Mouse (Mus musculus) spleen, adult 12 weeks (tissue): ENCODE results near the gene Lpp.

Experiments used
- DNase-seq: peaks from one replicate; pipeline ENCODE4 v3.0.0; 2022; ENCODE audit warnings: low spot score

Gene Lpp

GRCm38 (mm10) chr16:24501628-24502294 lies 108.5 kb downstream of the Lpp start:
- no peak for DNase-seq

GRCm38 (mm10) chr16:24502295-24502823 lies 109.1 kb downstream of the Lpp start:
- DNase-seq = no peak

DNA sequence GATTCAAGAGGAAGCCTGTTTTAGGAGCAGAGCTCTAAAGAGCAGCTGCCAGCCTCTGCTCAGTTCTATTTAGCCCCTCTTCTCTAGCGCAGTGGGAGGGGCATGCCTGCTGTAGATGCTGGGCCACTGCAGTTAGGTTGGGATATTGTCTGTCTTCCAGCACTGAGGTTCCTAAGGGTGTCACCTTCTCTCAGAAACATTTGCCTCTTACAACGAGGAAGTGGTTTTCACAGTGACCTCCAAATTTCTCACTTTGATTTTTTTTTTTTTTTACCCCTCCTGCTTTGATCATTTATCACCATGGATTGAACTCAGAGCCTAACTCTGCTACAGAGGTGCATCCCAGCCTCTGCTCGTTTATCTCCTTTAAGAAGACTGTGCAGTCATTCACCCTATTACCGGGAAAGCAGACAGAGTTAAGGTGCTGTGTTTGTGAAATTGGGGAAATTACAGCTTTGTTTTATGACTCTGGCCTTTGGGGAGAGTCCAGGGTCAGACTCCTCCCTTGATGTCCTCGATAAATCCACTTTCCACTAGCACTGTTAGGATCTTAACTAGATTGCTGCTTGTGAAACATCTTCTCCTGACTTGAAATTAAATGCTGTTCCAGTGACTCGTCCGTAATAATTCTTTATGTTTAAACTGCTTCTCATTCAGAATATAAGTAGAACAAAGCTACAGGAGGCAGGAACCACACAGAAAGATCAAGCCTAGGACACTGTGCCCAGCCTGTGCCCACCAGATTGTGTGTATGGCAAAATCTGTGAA lies 111.7 kb downstream of the Lpp start:
- DNase-seq = no peak

DNA sequence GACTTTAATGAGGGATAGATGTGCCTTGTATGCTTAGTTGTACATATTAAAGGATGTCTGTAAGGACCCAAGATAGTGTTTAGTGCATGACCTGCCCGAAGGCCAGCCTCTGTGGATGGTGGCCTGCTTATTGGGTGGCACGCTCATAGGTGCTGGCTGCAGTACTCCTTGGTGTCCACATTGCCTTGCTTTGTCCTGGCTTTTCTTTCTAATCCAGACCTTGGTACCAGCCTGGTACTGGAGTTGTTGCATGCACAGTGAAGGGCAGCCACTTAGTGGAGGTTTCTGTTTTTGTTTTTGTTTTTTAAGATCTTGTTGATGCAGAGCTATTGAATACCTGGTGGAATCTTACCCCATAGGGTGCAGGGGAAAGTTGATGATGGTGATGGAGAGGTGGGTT lies 112.9 kb downstream of the Lpp start:
- DNase-seq = no peak

GRCm38 (mm10) chr16:24506740-24507139 lies 113.4 kb downstream of the Lpp start:
- DNase-seq = no peak

- DNase-seq = no peak
Measured at GRCm38 (mm10) chr16:24507927-24508540, 114.7 kb downstream of the Lpp start.

DNA sequence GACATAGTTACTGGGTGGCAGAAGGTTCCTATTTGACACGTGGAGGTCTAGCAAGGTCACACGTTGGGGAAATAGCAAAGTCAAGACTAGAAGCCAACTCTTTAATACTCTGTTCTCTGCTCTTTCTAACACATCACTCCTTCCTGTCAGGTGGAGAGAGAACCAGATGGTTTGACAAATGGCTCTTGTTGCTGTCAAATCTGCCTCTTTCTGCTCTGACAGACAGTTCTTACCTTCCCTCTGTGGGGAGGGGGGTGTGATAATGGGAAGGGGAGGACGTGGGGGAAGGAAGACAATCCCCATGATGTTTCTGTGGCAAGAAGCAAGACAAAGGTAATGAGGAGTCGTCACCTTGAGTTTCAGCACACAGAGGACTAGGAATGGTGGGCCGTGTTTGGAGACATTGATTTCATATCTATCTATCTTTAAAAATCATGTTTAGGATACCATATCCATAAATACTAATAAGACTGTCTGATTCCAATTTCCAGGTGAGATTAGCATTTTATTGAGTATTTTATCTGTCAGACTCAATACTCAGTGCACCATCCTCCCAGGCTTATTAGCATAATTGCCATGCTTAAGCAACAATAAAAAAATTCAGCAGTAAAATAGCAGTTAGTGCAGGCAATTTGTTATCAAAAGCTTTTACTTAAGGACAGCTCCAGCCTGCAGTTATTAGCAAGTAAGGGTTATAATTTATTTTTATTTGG lies 115.9 kb downstream of the Lpp start:
- no peak for DNase-seq

DNA sequence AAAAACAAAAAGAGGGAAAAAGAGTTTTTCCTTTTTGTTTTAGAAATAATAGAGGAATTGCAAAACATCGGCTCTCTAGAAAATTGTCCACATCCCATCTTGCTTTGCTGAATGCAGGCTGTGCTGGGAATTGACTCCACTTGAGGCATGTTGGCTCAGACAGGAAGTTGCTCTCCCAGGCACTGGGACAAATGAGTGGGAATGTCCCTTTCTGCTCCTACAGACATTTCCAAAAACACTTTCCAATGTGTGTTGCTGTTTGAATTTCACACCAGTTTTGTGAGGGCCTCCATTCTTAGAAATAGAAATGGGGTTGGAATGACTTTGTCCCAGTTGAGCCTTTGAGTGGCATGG lies 116.5 kb downstream of the Lpp start:
- no peak for DNase-seq

- DNase-seq = no peak
Measured at GRCm38 (mm10) chr16:24513228-24513627, 119.9 kb downstream of the Lpp start.

DNA sequence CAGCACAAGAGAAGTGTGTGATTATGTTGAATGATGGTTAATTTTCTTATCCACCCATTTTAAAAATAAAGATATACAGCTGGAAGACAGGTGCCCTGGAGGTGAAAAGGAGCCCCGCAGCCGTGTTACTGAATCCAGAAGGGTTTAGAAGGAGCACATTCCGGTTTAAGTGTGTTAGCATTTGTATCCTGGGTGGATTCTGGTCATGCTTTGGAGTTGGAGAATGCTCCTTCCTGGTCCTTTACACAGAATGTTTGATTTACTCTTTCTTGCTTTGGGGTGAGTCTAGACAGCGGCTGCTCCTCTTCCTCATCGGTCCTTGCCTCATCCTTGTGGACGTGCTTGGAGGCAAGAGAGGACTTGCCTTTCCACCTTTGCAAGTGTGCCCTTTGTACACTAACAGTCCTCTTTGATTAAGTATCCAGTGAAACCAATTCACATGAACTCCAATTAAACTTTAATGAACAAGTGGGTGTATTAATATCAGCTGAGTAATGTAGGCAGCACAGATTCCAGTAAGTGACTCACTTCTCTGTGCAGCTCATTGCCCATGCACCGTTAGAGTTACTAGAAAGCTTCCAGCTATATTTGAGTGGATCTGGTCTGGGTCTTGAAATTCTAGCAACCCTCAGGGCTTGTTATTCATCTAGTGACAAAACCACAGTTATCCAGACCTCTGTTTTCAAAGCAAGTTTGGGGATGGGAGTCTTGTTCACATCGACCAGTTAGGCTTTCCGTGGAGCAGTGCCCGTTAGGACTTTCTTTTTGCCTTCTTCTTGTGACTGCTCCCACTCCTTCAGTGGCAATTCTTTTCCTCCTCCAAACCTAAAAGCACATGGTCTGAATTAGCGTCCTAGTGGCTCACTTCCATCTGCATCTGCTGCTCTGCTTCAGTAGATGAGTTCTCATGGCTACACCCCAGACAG lies 121.8 kb downstream of the Lpp start:
- no peak for DNase-seq

DNA sequence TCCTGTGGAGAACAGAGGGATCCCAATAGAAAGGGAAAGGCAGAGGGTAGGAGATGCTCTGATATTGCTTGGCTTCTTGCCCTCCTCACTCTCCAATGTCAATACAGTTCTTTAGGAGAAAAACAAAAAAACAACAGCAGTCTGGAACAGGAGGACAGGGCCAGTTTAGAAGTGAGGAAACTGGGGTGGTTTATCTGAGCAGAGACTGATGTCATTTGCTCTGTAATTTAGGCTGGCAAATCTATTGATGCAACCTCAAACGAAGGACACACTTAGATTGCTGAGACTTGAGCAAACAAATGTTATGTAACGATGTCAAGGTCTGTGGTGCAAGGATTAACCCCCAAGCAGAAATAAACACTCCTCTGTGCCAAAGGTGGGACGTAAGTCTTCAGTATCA lies 123.7 kb downstream of the Lpp start:
- DNase-seq = no peak

DNA sequence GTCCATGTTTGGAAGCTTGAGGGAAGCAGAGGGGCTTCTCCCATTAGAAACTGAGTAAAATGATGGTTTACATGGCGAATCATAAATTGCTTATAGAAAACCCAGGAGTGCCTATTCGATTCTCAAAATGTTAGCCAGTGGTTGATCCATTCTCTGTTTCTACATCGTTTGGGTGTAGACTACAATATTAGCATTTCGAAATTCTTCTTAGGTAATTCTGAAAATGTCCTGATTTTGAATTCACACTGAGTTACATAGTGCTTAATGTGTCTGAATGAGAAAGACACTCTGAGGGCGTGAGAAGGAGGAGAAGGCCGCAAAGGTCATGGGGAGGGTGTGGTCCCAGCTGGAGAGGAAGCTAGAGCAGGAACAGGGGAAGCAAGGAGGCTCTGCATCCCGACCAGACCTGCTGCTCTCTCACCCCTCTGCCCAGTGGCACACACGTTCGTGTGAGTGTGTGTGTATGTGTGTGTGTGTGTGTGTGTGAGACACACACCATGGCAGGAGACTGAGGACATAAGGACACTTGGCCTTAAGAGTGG lies 124.3 kb downstream of the Lpp start:
- DNase-seq = no peak

- no peak for DNase-seq
Measured at GRCm38 (mm10) chr16:24518785-24519184, 125.5 kb downstream of the Lpp start.

GRCm38 (mm10) chr16:24527219-24527618 lies 133.9 kb downstream of the Lpp start:
- no peak for DNase-seq

- no peak for DNase-seq
Measured at GRCm38 (mm10) chr16:24531681-24532080, 138.4 kb downstream of the Lpp start.

DNA sequence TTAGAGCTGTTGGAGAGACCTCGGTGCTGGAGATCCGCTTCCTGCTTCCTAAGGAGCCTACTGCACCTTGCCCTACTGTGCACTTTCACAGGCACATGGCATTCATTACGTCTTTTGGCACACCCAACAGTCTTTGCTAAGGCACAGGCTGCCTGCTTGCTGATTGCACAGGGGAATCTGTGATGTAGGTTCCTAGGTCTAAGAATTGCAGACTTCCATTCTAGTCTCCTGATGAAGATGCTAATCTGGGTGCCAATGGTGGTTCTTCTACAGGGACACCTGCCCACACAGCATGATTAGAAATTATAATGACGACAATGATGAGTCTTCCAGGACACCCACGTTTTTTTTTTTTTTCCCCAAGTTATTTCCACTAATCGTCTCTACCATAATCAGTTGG lies 141.9 kb downstream of the Lpp start:
- DNase-seq = no peak

- DNase-seq = no peak
Measured at GRCm38 (mm10) chr16:24536261-24536660, 143.0 kb downstream of the Lpp start.

- DNase-seq = no peak
Measured at GRCm38 (mm10) chr16:24539003-24539402, 145.7 kb downstream of the Lpp start.

DNA sequence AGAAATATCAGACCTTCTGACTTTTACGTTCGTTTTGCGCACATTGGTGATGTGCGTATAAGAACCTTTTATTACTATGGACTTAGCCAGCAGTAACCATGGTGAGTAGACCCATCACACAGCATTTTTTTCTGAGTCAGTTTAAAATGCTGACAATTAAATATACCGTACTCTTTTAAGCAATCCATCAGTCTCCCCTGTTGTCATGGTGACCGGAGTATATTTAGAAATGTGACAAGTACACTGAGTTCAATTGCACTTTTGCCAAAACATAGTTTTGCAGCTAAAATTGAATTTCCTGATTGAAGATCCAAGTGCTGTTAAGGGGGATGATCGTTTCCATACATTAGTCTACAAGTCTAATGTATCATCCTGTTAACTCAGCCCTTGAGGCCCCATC lies 149.6 kb downstream of the Lpp start:
- no peak for DNase-seq

GRCm38 (mm10) chr16:24545366-24545765 lies 152.1 kb downstream of the Lpp start:
- DNase-seq = no peak

DNA sequence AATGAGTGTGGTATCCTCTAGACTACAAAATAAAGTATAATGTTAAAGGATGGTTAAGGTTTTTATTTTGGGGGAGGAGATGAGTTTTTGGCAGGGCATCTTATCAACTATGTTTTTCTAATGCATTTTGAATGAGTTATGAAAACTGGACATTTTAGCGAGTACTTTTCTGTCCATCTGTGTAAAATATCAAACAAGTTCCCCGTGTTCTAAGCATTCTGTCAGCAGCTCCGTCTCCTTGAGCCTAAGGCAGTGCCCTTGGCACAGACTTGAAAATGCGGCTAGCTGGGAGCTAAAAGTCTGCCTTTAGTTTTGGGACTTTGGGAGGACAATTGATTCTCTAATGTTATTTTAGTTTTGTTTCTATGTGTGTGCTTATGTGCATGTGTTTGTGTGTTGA lies 165.2 kb downstream of the Lpp start:
- no peak for DNase-seq
